Mouse (Mus musculus) stomach, embryonic 14.5 days (tissue): Measurements from ENCODE around the gene Dld. TPM values are rescaled to one million over a fixed set of nuclear protein-coding genes. Genes with fewer than 3 reads are reported as not detected.

Source experiments
- ATAC-seq: fragments of 200-750 bp; cut with Nextera tagmentation; 2 replicates; pipeline ENCODE4 v1.8.0; 2017; ENCODE audit warnings: low read depth, moderate TSS enrichment; ENCODE audit not compliant: insufficient number of reproducible peaks, insufficient read depth, low FRiP score
- H3K27ac ChIP-seq: fragments of 300-500 bp; sonication (generic); 2 replicates; pipeline ENCODE4 v1.5.1; 2014; ENCODE audit warnings: mild to moderate bottlenecking, low read length, moderate library complexity, mixed read lengths
- H3K27me3 ChIP-seq: fragments of 300-500 bp; sonication (generic); 2 replicates; pipeline ENCODE4 v1.6.1; 2014; ENCODE audit warnings: low read length, control low read depth, mixed read lengths; ENCODE audit not compliant: control insufficient read depth, insufficient read depth
- H3K36me3 ChIP-seq: fragments of 300-500 bp; sonication (generic); 2 replicates; pipeline ENCODE4 v1.6.1; 2014; ENCODE audit warnings: mild to moderate bottlenecking, control low read depth, low read length, moderate library complexity, mixed read lengths; ENCODE audit not compliant: control insufficient read depth, insufficient read depth
- H3K4me1 ChIP-seq: fragments of 300-500 bp; sonication (generic); 2 replicates; pipeline ENCODE4 v1.6.1; 2014; ENCODE audit warnings: low read length, control low read depth, mixed read lengths; ENCODE audit not compliant: control insufficient read depth, insufficient read depth
- H3K4me2 ChIP-seq: fragments of 300-500 bp; sonication (generic); replicated peaks from 2 replicates; pipeline ENCODE4 v1.6.1; 2014; ENCODE audit warnings: low read depth, low read length, control low read depth
- H3K4me3 ChIP-seq: fragments of 300-500 bp; sonication (generic); 2 replicates; pipeline ENCODE4 v1.5.1; 2014; ENCODE audit warnings: low read depth, low read length, control low read depth
- H3K9ac ChIP-seq: fragments of 300-500 bp; sonication (generic); replicated peaks from 2 replicates; pipeline ENCODE4 v1.6.1; 2014; ENCODE audit warnings: low read depth, mild to moderate bottlenecking, control low read depth, low read length, moderate library complexity, mixed read lengths
- H3K9me3 ChIP-seq: fragments of 300-500 bp; sonication (generic); 2 replicates; pipeline ENCODE4 v1.6.1; 2016; ENCODE audit warnings: low read depth, low read length, control low read depth; ENCODE audit not compliant: control insufficient read depth
- WGBS: fragments of 180-500 bp; shearing (Covaris S2); extraction: QIAGEN DNeasy Blood & Tissue Kit; methylation state at CpG from one replicate; pipeline ENCODE4 v1.1.7; 2014; 5-methylcytosine and 5-hydroxymethylcytosine counted together
- polyA plus RNA-seq: library from polyadenylated mRNA; unstranded; fragments of >200 nt; fragmentation: Nextera tagmentation; extraction: Ambion mirVana; gene quantifications from 2 replicates; pipeline ENCODE4 v1.2.1, GENCODE M21; 2014

Dld gene
- polyA plus RNA-seq, 1 experiment from 2014 or later, result 123 TPM

- 90% methylated on average over 7 of the region's 7 CpGs for WGBS
- Histone ChIP-seq H3K9ac (no peak overlapping the region), H3K9me3 (no peaks in the 10 kb centered on the region; the same call in 1 of the 2 replicates), H3K36me3 (peaks cover 93% of the 10 kb centered on the region), H3K4me2 (no peak overlapping the region), H3K27me3 (no peaks in the 10 kb centered on the region), H3K4me3 (no peak overlapping the region), H3K27ac (no peak overlapping the region), H3K4me1 (0 out of 2 replicates have a peak, but pooled peaks cover 2% of the 10 kb centered on the region)
- no peak for ATAC-seq
These were observed 33.4 kb downstream of the Dld start for GRCm38 (mm10) chr12:31317670-31318408.

GRCm38 (mm10) chr12:31315961-31316360 is 35.3 kb downstream of the Dld start:
- 80% methylated on average over 6 of the region's 6 CpGs for WGBS
- Histone ChIP-seq H3K4me2 (no peak overlapping the region), H3K27me3 (no peaks in the 10 kb centered on the region), H3K27ac (no peak overlapping the region), H3K4me3 (no peak overlapping the region), H3K9ac (no peak overlapping the region), H3K9me3 (no peaks in the 10 kb centered on the region; the same call in 1 of the 2 replicates), H3K36me3 (peaks cover 92% of the 10 kb centered on the region), H3K4me1 (no peaks in the 10 kb centered on the region)
- no peak for ATAC-seq

GRCm38 (mm10) chr12:31314310-31314709 is 36.9 kb downstream of the Dld start:
- Histone ChIP-seq H3K36me3 (peaks cover 90% of the 10 kb centered on the region), H3K9me3 (no peaks in the 10 kb centered on the region; the same call in 1 of the 2 replicates), H3K27me3 (no peaks in the 10 kb centered on the region), H3K4me1 (no peaks in the 10 kb centered on the region), H3K9ac (no peak overlapping the region), H3K27ac (no peak overlapping the region), H3K4me2 (no peak overlapping the region), H3K4me3 (no peak overlapping the region)
- 92% methylated on average over 7 of the region's 7 CpGs for WGBS
- no peak for ATAC-seq

DNA sequence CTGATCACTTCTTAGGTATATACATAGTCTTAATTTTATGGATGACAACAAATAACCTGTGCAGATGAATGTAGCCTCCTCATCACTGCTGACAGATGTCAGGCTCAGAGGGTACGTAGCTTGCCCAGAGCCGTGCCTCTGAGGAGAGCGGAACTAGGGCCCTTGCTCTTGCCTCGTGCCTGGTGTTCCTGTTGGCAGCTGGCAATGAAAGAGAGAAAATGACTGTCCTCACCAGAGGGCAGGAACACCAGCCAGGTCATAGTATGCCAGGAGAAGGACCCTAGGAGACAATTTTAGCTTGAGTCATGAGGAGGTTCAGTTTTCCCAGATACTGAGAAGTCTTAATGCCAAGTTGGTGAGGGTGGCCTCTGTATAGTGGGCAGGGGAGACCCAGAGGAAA is 38.1 kb downstream of the Dld start:
- 96% methylated on average over 4 of the region's 4 CpGs for WGBS
- H3K4me2 ChIP-seq, result no peak overlapping the region
- ATAC-seq, result no peak
- H3K27ac ChIP-seq, result no peak overlapping the region
- no peak overlapping the region for H3K9ac ChIP-seq
- H3K27me3 ChIP-seq, result no peaks in the 10 kb centered on the region
- peaks cover 86% of the 10 kb centered on the region for H3K36me3 ChIP-seq
- no peaks in the 10 kb centered on the region for H3K4me1 ChIP-seq
- H3K9me3 ChIP-seq, result no peaks in the 10 kb centered on the region; the same call in 1 of the 2 replicates
- no peak overlapping the region for H3K4me3 ChIP-seq

DNA sequence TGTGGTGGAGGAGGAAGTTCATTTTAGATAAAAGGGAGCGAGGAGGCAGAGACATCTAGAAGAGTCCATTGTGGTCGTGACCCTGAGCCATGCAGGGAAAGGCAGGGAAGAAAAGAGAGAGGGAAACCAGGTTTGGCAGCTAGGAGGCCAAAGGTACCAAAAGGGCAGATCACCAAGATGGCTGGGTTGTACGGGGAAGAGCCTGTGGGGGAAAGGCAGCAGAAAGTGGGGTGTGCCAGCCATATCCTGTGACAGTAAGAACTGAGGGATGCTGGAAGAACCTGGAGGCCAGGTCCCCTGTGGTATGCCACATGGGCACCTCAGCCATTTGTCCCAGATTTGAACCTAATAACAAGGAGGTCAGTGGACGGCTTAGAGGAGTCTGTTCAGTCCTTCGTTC is 39.0 kb downstream of the Dld start:
- no peak overlapping the region for H3K9ac ChIP-seq
- H3K4me2 ChIP-seq, result no peak overlapping the region
- H3K27ac ChIP-seq, result no peak overlapping the region
- no peaks in the 10 kb centered on the region for H3K27me3 ChIP-seq
- peaks cover 86% of the 10 kb centered on the region for H3K36me3 ChIP-seq
- H3K9me3 ChIP-seq, result no peaks in the 10 kb centered on the region; the same call in 1 of the 2 replicates
- no peak for ATAC-seq
- H3K4me3 ChIP-seq, result no peak overlapping the region
- no peaks in the 10 kb centered on the region for H3K4me1 ChIP-seq
- 92% methylated on average over 5 of the region's 5 CpGs for WGBS

DNA sequence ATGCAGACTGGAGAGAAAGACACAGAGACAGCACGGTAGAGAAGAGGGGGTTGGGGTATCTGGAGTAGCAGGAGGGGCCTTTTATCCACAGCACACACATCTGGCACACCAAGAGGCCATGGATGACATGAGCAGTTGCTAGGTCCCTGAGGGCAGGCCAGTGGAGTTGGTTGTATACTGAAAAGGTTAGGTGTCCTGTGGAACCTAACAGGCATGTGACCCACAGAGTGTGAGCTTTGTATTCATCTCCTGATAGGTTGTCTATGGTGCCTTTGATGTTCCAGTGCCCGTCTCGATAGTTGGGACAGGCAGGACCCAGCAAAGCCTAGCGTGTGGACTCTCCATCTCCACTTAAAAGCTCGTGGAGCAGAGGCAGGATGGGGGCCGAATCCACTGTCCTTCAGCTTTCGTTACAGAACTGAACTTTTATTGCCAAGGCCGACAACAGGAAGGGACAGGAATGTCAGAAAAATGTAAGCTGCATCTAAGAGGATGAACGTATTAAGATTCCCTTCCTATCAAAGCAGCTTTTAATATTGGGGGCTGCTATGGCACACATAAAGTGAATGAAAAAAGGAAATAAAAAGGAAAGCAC is 39.5 kb downstream of the Dld start:
- Histone ChIP-seq H3K36me3 (peaks cover 87% of the 10 kb centered on the region), H3K4me1 (no peaks in the 10 kb centered on the region)

DNA sequence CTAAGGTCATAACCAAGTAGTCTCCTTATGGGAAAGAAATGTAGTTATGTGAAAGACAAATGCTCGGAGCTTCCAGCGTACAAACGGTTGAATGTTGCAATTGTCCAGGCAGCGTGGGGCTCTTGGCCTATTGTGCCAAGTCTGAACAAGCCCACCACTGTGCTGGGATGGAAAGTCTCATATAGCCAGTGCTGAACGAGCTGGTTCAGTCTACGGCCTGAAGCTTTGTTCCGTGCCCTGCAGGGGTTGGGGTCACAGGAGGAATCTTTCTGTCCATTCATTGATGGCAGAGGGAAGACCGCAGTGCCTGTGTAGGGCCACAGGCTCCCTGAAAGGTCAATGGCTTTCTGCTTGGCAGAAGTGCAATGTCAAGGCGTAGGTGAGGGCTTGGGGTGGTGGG is 40.6 kb downstream of the Dld start:
- H3K4me1 ChIP-seq, result no peaks in the 10 kb centered on the region
- no peaks in the 10 kb centered on the region; the same call in 1 of the 2 replicates for H3K9me3 ChIP-seq
- 84% methylated on average over 9 of the region's 9 CpGs for WGBS
- H3K4me3 ChIP-seq, result no peak overlapping the region
- no peaks in the 10 kb centered on the region for H3K27me3 ChIP-seq
- peaks cover 85% of the 10 kb centered on the region for H3K36me3 ChIP-seq
- ATAC-seq, result no peak
- no peak overlapping the region for H3K4me2 ChIP-seq
- no peak overlapping the region for H3K9ac ChIP-seq
- no peak overlapping the region for H3K27ac ChIP-seq

More for the DNA sequence above, 39.5 kb downstream of the Dld start:
- 87% methylated on average over 9 of the region's 9 CpGs for WGBS
- no peak overlapping the region for H3K27ac ChIP-seq
- H3K4me3 ChIP-seq, result no peak overlapping the region
- ATAC-seq, result no peak
- no peaks in the 10 kb centered on the region; the same call in 1 of the 2 replicates for H3K9me3 ChIP-seq
- H3K9ac ChIP-seq, result no peak overlapping the region
- no peak overlapping the region for H3K4me2 ChIP-seq
- H3K27me3 ChIP-seq, result no peaks in the 10 kb centered on the region

DNA sequence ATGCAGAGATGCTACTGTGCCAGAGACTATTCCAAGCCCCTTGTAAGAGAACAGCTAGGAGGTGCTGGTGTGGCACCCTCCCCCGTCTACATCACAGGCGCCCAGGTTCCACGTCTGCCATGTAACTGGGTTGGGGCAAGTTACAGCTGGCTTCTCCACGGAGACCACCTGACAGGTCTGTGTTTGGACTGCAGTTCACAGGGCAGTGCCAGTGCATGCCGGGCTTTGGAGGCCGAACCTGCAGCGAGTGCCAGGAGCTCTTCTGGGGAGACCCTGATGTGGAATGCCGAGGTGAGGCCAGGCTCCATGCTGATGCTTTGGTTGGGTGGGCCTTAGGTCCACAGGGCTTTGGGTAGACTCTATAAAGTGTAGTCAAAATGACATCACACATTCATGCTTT is 43.5 kb downstream of the Dld start:
- 97% methylated on average over 8 of the region's 8 CpGs for WGBS
- Histone ChIP-seq H3K27ac (no peak overlapping the region), H3K4me2 (no peak overlapping the region), H3K9me3 (no peaks in the 10 kb centered on the region), H3K4me3 (no peak overlapping the region), H3K9ac (no peak overlapping the region), H3K27me3 (no peaks in the 10 kb centered on the region), H3K4me1 (no peaks in the 10 kb centered on the region), H3K36me3 (peaks cover 88% of the 10 kb centered on the region)
- ATAC-seq, result no peak
